Mouse (Mus musculus): ENCODE data around the gene H60b. TPM values are rescaled to one million over a fixed set of nuclear protein-coding genes. Genes with fewer than 3 reads are reported as not detected.
"Not testable (repeated sequence)": the region's sequence is repeated elsewhere in the genome, so short reads cannot be mapped to it uniquely, and the experiment has no call there.

H60b gene
- 1.3 and 1.5 TPM in 2 replicates for polyA plus RNA-seq (2016; fragmentation: Nextera tagmentation; extraction: Ambion mirVana)

GRCm38 (mm10) chr10:22158310-22158999 is at the start of gene H60b, which contains the start of gene Raet1e:
TSS of gene H60b (plus strand) at chr10:22158586.
TSS of gene Raet1e (plus strand) at chr10:22158569.
- peak within 1 kb of the TSS; percentile 71 for H3K27ac ChIP-seq (replicated peaks)
- H3K9me3 ChIP-seq (replicated peaks); H3K36me3 ChIP-seq: not testable (repeated sequence)
- WGBS = under 1% methylated on average over 48 of the region's 48 CpGs
- peaks cover 20% of the 10 kb centered on the region for H3K4me1 ChIP-seq
- H3K27me3 ChIP-seq (ENCODE audit: low read depth, poor library complexity, severe bottlenecking) = peaks cover 98% of the 10 kb centered on the region
- DNase-seq (ENCODE audit: low spot score) = peak; percentile 76
- peak within 1 kb of the TSS; percentile 58 for H3K4me3 ChIP-seq

- Histone ChIP-seq H3K9me3 (replicated peaks) (0 out of 2 replicates have a peak, but pooled peaks cover 3% of the 10 kb centered on the region), H3K36me3 (peaks cover 7% of the 10 kb centered on the region; the same call in 1 of the 2 replicates), H3K27ac (replicated peaks) (peak overlapping the region; percentile 78), H3K4me1 (peaks cover 4% of the 10 kb centered on the region), H3K27me3 (ENCODE audit: low read depth, poor library complexity, severe bottlenecking) (peaks cover 6% of the 10 kb centered on the region; the same call in 1 of the 2 replicates), H3K4me3 (peak overlapping the region; percentile 59)
- 2% methylated on average over 19 of the region's 19 CpGs for WGBS
- DNase-seq (ENCODE audit: low spot score) = peak; percentile 87
Measured at GRCm38 (mm10) chr10:22140665-22141280, 17.6 kb upstream of the H60b start.

GRCm38 (mm10) chr10:22142194-22142593 is 16.2 kb upstream of the H60b start:
- peak; percentile 72 for DNase-seq (ENCODE audit: low spot score)
- H3K4me3 ChIP-seq; H3K9me3 ChIP-seq (replicated peaks); H3K27ac ChIP-seq (replicated peaks); H3K4me1 ChIP-seq; H3K27me3 ChIP-seq (ENCODE audit: low read depth, poor library complexity, severe bottlenecking): not testable (repeated sequence)
- peaks cover 15% of the 10 kb centered on the region for H3K36me3 ChIP-seq
- 89% methylated on average over 1 of the region's 1 CpGs for WGBS

GRCm38 (mm10) chr10:22142926-22143325 is 15.5 kb upstream of the H60b start:
- H3K36me3 ChIP-seq = peaks cover 15% of the 10 kb centered on the region
- H3K27ac ChIP-seq (replicated peaks) = no peak overlapping the region
- H3K27me3 ChIP-seq (ENCODE audit: low read depth, poor library complexity, severe bottlenecking) = peaks cover 6% of the 10 kb centered on the region; the same call in 1 of the 2 replicates
- H3K4me1 ChIP-seq = peaks cover 4% of the 10 kb centered on the region
- no peak for DNase-seq (ENCODE audit: low spot score)
- no peak overlapping the region for H3K4me3 ChIP-seq
- H3K9me3 ChIP-seq (replicated peaks) = 0 out of 2 replicates have a peak, but pooled peaks cover 3% of the 10 kb centered on the region
- WGBS = 63% methylated on average over 5 of the region's 5 CpGs

- H3K9me3 ChIP-seq (replicated peaks) = no peaks in the 10 kb centered on the region
- peaks cover 15% of the 10 kb centered on the region for H3K36me3 ChIP-seq
- H3K27me3 ChIP-seq (ENCODE audit: low read depth, poor library complexity, severe bottlenecking) = peaks cover 45% of the 10 kb centered on the region
- peak overlapping the region; percentile 77 for H3K4me3 ChIP-seq
- H3K27ac ChIP-seq (replicated peaks) = peak overlapping the region; percentile 94
- WGBS = under 1% methylated on average over 50 of the region's 50 CpGs
- DNase-seq (ENCODE audit: low spot score) = peak; percentile 85
- H3K4me1 ChIP-seq = peaks cover 29% of the 10 kb centered on the region
Measured at GRCm38 (mm10) chr10:22148441-22149072, 9.8 kb upstream of the H60b start.

- WGBS = 0% methylated on average over 37 of the region's 37 CpGs
- Histone ChIP-seq H3K27ac (replicated peaks) (peak within 1 kb of the TSS; percentile 94), H3K9me3 (replicated peaks) (no peaks in the 10 kb centered on the region), H3K36me3 (peaks cover 15% of the 10 kb centered on the region), H3K27me3 (ENCODE audit: low read depth, poor library complexity, severe bottlenecking) (peaks cover 51% of the 10 kb centered on the region), H3K4me3 (peak within 1 kb of the TSS; percentile 77), H3K4me1 (peaks cover 29% of the 10 kb centered on the region)
- no peak for DNase-seq (ENCODE audit: low spot score)
Measured at GRCm38 (mm10) chr10:22149073-22149690, 9.2 kb upstream of the H60b start, which contains the start of gene E030030I06Rik. TSS of gene E030030I06Rik (minus strand) at chr10:22149270.

GRCm38 (mm10) chr10:22149691-22150465 is 8.5 kb upstream of the H60b start:
- WGBS = under 1% methylated on average over 50 of the region's 50 CpGs
- peaks cover 58% of the 10 kb centered on the region for H3K27me3 ChIP-seq (ENCODE audit: low read depth, poor library complexity, severe bottlenecking)

GRCm38 (mm10) chr10:22150593-22150992 is 7.8 kb upstream of the H60b start:
- Histone ChIP-seq H3K4me1 (peaks cover 29% of the 10 kb centered on the region), H3K36me3 (peaks cover 9% of the 10 kb centered on the region), H3K27me3 (ENCODE audit: low read depth, poor library complexity, severe bottlenecking) (peaks cover 65% of the 10 kb centered on the region), H3K4me3 (peak overlapping the region; percentile 77), H3K27ac (replicated peaks) (no peak overlapping the region; the same call in 1 of the 2 replicates), H3K9me3 (replicated peaks) (no peaks in the 10 kb centered on the region)
- WGBS = under 1% methylated on average over 27 of the region's 27 CpGs
- peak; percentile 51 for DNase-seq (ENCODE audit: low spot score)

More at GRCm38 (mm10) chr10:22149691-22150465, 8.5 kb upstream of the H60b start:
- peaks cover 15% of the 10 kb centered on the region for H3K36me3 ChIP-seq
- H3K9me3 ChIP-seq (replicated peaks) = no peaks in the 10 kb centered on the region
- H3K27ac ChIP-seq (replicated peaks) = peak overlapping the region; percentile 94
- peaks cover 29% of the 10 kb centered on the region for H3K4me1 ChIP-seq
- peak overlapping the region; percentile 77 for H3K4me3 ChIP-seq
- peak; percentile 71 for DNase-seq (ENCODE audit: low spot score)

- peaks cover 72% of the 10 kb centered on the region for H3K27me3 ChIP-seq (ENCODE audit: low read depth, poor library complexity, severe bottlenecking)
- H3K27ac ChIP-seq (replicated peaks) = 0 out of 2 replicates have a peak overlapping the region, but pooled peaks have one; percentile 17
- peak; percentile 44 for DNase-seq (ENCODE audit: low spot score)
- peak overlapping the region; percentile 77 for H3K4me3 ChIP-seq
- WGBS = under 1% methylated on average over 55 of the region's 55 CpGs
- H3K36me3 ChIP-seq; H3K9me3 ChIP-seq (replicated peaks): not testable (repeated sequence)
- peaks cover 29% of the 10 kb centered on the region for H3K4me1 ChIP-seq
Measured at GRCm38 (mm10) chr10:22151056-22151862, 7.1 kb upstream of the H60b start.

- not testable (repeated sequence) for H3K27ac ChIP-seq (replicated peaks); H3K36me3 ChIP-seq; H3K9me3 ChIP-seq (replicated peaks); DNase-seq (ENCODE audit: low spot score)
- Histone ChIP-seq H3K4me3 (peak overlapping the region; percentile 77), H3K27me3 (ENCODE audit: low read depth, poor library complexity, severe bottlenecking) (peaks cover 80% of the 10 kb centered on the region), H3K4me1 (peaks cover 29% of the 10 kb centered on the region)
- WGBS = 4% methylated on average over 11 of the region's 11 CpGs
Measured at GRCm38 (mm10) chr10:22151863-22152640, 6.3 kb upstream of the H60b start.
